Mouse (Mus musculus): Measurements from ENCODE around the gene Adgrg1.

DNA sequence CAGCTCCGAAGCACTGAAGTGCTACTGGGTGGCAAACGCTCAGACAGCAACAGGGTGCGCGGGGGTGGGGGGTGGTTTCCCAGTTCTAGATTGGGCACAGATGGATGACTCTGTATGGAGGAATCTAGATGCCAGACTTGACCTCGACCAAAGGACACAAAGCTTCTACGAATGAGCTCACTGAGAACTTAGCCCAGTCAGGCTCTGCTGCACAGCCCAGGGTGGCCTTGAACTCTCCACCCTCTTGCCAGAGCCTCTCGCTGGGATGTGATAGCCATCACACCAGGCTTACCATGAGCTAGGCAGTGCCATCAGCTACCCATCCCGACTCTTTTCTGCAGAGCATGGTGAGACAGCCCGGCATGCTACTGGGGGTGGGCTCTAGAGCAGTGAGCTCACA, 765 bp upstream of the Adgrg1 start:
- TF ChIP-seq CTCF (IDR thresholded peaks at IDR 0.05; ENCODE audit: low read depth): no peak
- TF ChIP-seq EP300 (IDR thresholded peaks at IDR 0.05; ENCODE audit: low read depth): no peak

Measured in liver, embryonic 14.5 days (tissue).